Mouse (Mus musculus) testis, postnatal 14 days (tissue): Measurements from ENCODE around the gene Srgap3.

Source experiments
- DNase-seq: peaks from one replicate; pipeline ENCODE4 v3.0.0; 2021; ENCODE audit warnings: low spot score

The Srgap3 gene

GRCm38 (mm10) chr6:112912552-112912951 is 34.5 kb downstream of the Srgap3 start:
- DNase-seq, result no peak

- DNase-seq, result no peak
Observed at GRCm38 (mm10) chr6:112909711-112910110, 37.4 kb downstream of the Srgap3 start.

- no peak for DNase-seq
Observed at GRCm38 (mm10) chr6:112907887-112908584, 39.0 kb downstream of the Srgap3 start.

GRCm38 (mm10) chr6:112903796-112904195 is 43.3 kb downstream of the Srgap3 start:
- DNase-seq, result no peak

- peak; percentile 35 for DNase-seq
Observed at GRCm38 (mm10) chr6:112903226-112903625, 43.8 kb downstream of the Srgap3 start.

GRCm38 (mm10) chr6:112902791-112903190 is 44.3 kb downstream of the Srgap3 start:
- no peak for DNase-seq

GRCm38 (mm10) chr6:112900306-112900705 is 46.8 kb downstream of the Srgap3 start:
- DNase-seq, result no peak

GRCm38 (mm10) chr6:112899711-112900110 is 47.4 kb downstream of the Srgap3 start:
- DNase-seq, result peak; percentile 52

GRCm38 (mm10) chr6:112899276-112899675 is 47.8 kb downstream of the Srgap3 start:
- no peak for DNase-seq

GRCm38 (mm10) chr6:112898435-112898834 is 48.6 kb downstream of the Srgap3 start:
- no peak for DNase-seq

- DNase-seq, result no peak
Observed at GRCm38 (mm10) chr6:112896372-112896771, 50.7 kb downstream of the Srgap3 start.

GRCm38 (mm10) chr6:112890331-112890751 is 56.7 kb downstream of the Srgap3 start:
- peak; percentile 57 for DNase-seq

- no peak for DNase-seq
Observed at GRCm38 (mm10) chr6:112883588-112884135, 63.4 kb downstream of the Srgap3 start.

- no peak for DNase-seq
Observed at GRCm38 (mm10) chr6:112880048-112880534, 67.0 kb downstream of the Srgap3 start.

GRCm38 (mm10) chr6:112879154-112879553 is 67.9 kb downstream of the Srgap3 start:
- DNase-seq, result no peak

- DNase-seq, result no peak
Observed at GRCm38 (mm10) chr6:112873089-112873835, 73.8 kb downstream of the Srgap3 start.

GRCm38 (mm10) chr6:112871241-112871780 is 75.8 kb downstream of the Srgap3 start:
- no peak for DNase-seq

GRCm38 (mm10) chr6:112868197-112868957 is 78.7 kb downstream of the Srgap3 start:
- DNase-seq, result peak; percentile 53

GRCm38 (mm10) chr6:112866096-112866495 is 81.0 kb downstream of the Srgap3 start:
- DNase-seq, result no peak

GRCm38 (mm10) chr6:112865021-112865531 is 82.0 kb downstream of the Srgap3 start:
- peak; percentile 46 for DNase-seq

- no peak for DNase-seq
Observed at GRCm38 (mm10) chr6:112862465-112862864, 84.6 kb downstream of the Srgap3 start.
